Mouse (Mus musculus) sigmoid colon, adult 10 weeks (tissue): ENCODE measurements around the gene Cabs1. TPM values are rescaled to one million over a fixed set of nuclear protein-coding genes. Genes with fewer than 3 reads are reported as not detected.

ENCODE experiments used
- polyA plus RNA-seq: library from polyadenylated mRNA; stranded (reverse); fragments of 350-450 nt; fragmentation: Illumina TruSeq; extraction: RNeasy Lipid Tissue Mini Kit (QIAGEN cat#74804); gene quantifications from one replicate; pipeline ENCODE4 v1.2.3, GENCODE M21; 2014; ENCODE audit warnings: low read depth, low replicate concordance

Cabs1 gene
- polyA plus RNA-seq, result not detected

DNA sequence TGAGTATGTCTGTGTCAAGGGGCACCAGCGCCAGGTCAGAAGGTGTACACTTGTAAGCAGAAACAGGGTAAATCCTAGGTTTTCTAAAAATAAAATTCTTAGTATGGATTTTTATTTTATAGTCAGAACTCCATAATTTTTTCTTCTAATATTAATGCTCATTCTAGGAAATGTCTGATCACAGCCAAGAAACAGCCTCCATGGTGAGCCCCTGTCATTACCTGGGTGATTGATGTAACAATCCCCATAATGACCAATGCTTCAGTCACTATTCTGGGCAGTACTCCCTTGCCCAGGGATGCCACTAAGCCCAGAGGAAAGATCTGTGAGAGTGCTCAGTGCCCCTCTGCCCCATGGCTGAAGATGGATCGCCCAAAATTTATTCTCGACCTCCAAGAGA lies at the start of gene Cabs1:
Cabs1 (plus strand) TSS at position 301 of the 400 bp plus-strand sequence.

DNA sequence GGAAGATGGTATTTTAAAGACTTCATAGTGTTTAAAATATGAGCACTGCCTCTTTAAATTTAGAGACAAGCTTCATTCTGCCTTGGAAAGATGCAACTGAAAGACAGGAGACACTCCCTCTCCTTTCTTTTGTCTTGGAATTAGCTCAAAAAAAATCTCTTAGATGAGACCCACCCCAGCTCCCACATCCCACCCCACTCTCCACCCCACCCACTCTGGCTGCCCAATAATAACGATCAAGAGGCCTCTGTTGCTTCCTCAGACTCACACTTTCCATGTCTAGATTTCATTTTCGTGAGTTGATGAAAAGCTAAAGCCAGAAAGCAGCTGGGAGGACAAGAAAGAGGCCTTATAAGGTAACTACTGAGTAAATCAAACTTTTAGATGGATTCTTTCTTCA lies 10.0 kb upstream of the Cabs1 start, which contains the start of the genes 2310003L06Rik and Gm28434:
2310003L06Rik (plus strand) TSS at position 259 of the 400 bp plus-strand sequence.
Gm28434 (plus strand) TSS at position 317 of the 400 bp plus-strand sequence.

DNA sequence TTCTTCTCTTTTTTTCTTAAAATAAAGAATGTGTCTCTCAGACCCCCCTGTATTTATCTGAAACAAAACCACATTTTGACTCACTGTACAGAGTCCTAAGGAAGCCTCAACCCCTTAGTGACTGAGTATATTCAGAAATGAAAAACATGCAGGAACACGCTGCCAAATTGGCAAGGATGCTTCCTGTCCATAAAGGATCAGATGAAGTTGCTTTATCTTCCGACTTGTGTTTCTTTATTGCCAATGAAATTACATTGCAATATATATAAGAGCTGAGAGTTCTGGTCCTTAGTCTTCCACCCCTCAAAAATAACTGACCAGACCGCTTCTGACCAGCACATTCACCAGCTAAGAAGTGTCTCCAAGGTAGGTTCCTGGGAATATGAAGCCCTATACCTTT lies 23.0 kb downstream of the Cabs1 start, which contains the start of gene Smr3a:
Smr3a (plus strand) TSS at position 301 of the 400 bp plus-strand sequence.

Other genes with a start within 250 kb of the Cabs1 start
- gene Csn1s2a, start 204.9 kb upstream of the Cabs1 start, polyA plus RNA-seq, result not detected
- not detected for gene Csn1s2b, start 171.4 kb upstream of the Cabs1 start, polyA plus RNA-seq
- not detected for gene Prr27, start 153.8 kb upstream of the Cabs1 start, polyA plus RNA-seq
- not detected for gene Odam, start 94.4 kb upstream of the Cabs1 start, polyA plus RNA-seq
- 0.79 TPM for gene Csn3, start 53.9 kb upstream of the Cabs1 start, polyA plus RNA-seq
- not detected for gene 2310003L06Rik, start 10.0 kb upstream of the Cabs1 start, polyA plus RNA-seq
- not detected for gene Gm28434, start 9.9 kb upstream of the Cabs1 start, polyA plus RNA-seq
- not detected for gene Smr3a, start 23.1 kb downstream of the Cabs1 start, polyA plus RNA-seq
- not detected for gene Smr2, start 107.1 kb downstream of the Cabs1 start, polyA plus RNA-seq
- not detected for gene Gm11116, start 132.1 kb downstream of the Cabs1 start, polyA plus RNA-seq
- gene Gm11115, start 174.7 kb downstream of the Cabs1 start, polyA plus RNA-seq, result not detected